Mouse (Mus musculus) forebrain, embryonic 11.5 days (tissue): Measurements from ENCODE around the gene Lingo1. TPM values are rescaled to one million over a fixed set of nuclear protein-coding genes. Genes with fewer than 3 reads are reported as not detected.

Experiments used
- ATAC-seq: fragments of 200-750 bp; cut with Nextera tagmentation; replicated peaks from 2 replicates; pipeline ENCODE4 v1.8.0; 2017; ENCODE audit warnings: moderate TSS enrichment; ENCODE audit not compliant: low FRiP score
- DNase-seq: peaks from one replicate; pipeline ENCODE4 v3.0.0-alpha.2; 2017; ENCODE audit warnings: low spot score
- H3K27ac ChIP-seq: fragments of 300-500 bp; sonication (generic); 2 replicates; pipeline ENCODE4 v1.5.1; 2014; ENCODE audit warnings: low read depth, low read length
- H3K27me3 ChIP-seq: fragments of 300-500 bp; sonication (generic); 2 replicates; pipeline ENCODE4 v1.6.1; 2014; ENCODE audit warnings: mild to moderate bottlenecking, low read length, mixed read lengths; ENCODE audit not compliant: control insufficient read depth, insufficient read depth
- H3K36me3 ChIP-seq: fragments of 300-500 bp; sonication (generic); 2 replicates; pipeline ENCODE4 v1.6.1; 2014; ENCODE audit warnings: mild to moderate bottlenecking, low read length, moderate library complexity, mixed read lengths; ENCODE audit not compliant: control insufficient read depth, insufficient read depth
- H3K4me1 ChIP-seq: fragments of 300-500 bp; sonication (generic); replicated peaks from 2 replicates; pipeline ENCODE4 v1.6.1; 2014; ENCODE audit warnings: low read length, mixed read lengths; ENCODE audit not compliant: control insufficient read depth, insufficient read depth
- H3K4me2 ChIP-seq: fragments of 300-500 bp; sonication (generic); 2 replicates; pipeline ENCODE4 v1.6.1; 2014; ENCODE audit warnings: low read depth, mild to moderate bottlenecking, low read length, moderate library complexity, mixed read lengths; ENCODE audit not compliant: severe bottlenecking
- H3K4me3 ChIP-seq: fragments of 300-500 bp; sonication (generic); 2 replicates; pipeline ENCODE4 v1.5.1; 2014; ENCODE audit warnings: low read depth, low read length
- H3K9ac ChIP-seq: fragments of 300-500 bp; sonication (generic); 2 replicates; pipeline ENCODE4 v1.6.1; 2014; ENCODE audit warnings: low read length
- H3K9me3 ChIP-seq: fragments of 300-500 bp; sonication (generic); 2 replicates; pipeline ENCODE4 v1.6.1; 2016; ENCODE audit warnings: low read length, mixed read lengths; ENCODE audit not compliant: control insufficient read depth
- WGBS: fragments of 180-500 bp; shearing (Covaris S2); extraction: QIAGEN DNeasy Blood & Tissue Kit; methylation state at CpG from one replicate; pipeline ENCODE4 v1.1.7; 2014; 5-methylcytosine and 5-hydroxymethylcytosine counted together
- polyA plus RNA-seq: library from polyadenylated mRNA; unstranded; fragments of >200 nt; fragmentation: Nextera tagmentation; extraction: Ambion mirVana; gene quantifications from 2 replicates; pipeline ENCODE4 v1.2.1, GENCODE M21; 2014

Lingo1 gene
- polyA plus RNA-seq, 1 experiment from 2014 or later = 2.5 TPM

DNA sequence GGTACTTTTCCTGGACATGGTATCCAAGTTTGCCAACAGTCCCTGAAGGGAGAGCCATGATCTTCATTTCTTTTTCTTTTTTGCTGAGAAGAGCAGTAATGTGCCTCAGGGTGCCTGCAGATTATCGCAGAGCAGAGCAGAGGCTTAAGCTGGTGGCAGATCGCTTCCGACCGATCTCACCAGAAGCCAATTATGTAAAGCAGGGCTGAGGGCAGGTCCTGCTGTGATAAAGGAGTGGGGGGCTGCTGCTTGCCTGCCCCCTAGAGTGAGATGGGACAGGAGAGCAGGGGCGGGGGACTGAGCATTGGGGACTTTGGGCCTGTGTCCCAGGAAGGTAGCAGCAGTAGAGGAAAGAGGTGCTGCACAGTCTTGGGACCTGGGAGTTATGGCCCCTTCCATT lies 186.8 kb downstream of the Lingo1 start:
- WGBS = 3% methylated on average over 5 of the region's 5 CpGs
- ATAC-seq (no peak), DNase-seq (no peak)
- Histone ChIP-seq H3K4me3 (no peak overlapping the region), H3K27me3 (peaks cover 4% of the 10 kb centered on the region), H3K27ac (no peak overlapping the region), H3K9ac (no peak overlapping the region), H3K4me1 (peaks cover 8% of the 10 kb centered on the region; the same call in 1 of the 2 replicates), H3K4me2 (no peak overlapping the region), H3K9me3 (no peaks in the 10 kb centered on the region), H3K36me3 (no peaks in the 10 kb centered on the region)

DNA sequence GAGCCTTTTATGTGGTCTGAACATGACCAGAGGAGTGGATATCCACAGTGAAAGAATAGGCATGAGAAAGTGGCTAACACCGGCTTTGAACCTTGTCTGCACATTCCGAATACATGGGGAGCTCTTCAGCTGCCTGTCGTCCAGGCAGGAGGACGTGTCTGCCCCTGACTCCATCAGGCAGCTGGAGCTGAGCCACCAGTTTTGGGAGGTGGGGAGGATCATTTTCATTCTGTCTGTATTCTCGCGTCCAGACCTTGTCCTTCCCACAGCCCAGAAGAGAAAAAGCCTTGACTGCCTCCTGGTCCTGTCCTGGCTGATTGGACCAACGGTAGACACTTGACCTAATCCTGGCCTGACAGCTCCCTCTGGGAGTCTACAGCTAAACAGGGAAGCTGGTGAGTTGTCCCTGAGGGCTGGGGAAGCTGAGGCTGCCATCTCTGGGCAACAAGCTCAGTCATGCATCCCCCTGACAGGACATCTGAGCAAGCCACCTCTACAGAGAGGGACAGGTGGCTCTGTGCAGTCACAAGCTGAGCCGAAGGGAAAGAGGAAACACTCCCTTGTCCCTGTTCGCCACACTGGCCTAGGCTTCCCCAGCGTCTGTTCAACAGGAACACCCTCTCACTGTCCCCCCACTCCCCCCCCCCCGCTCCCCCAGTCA lies 187.4 kb downstream of the Lingo1 start:
- DNase-seq (no peak), ATAC-seq (no peak)
- Histone ChIP-seq H3K27me3 (peaks cover 4% of the 10 kb centered on the region), H3K27ac (no peak overlapping the region), H3K4me1 (peaks cover 8% of the 10 kb centered on the region; the same call in 1 of the 2 replicates), H3K36me3 (no peaks in the 10 kb centered on the region), H3K9ac (no peak overlapping the region), H3K4me3 (no peak overlapping the region), H3K9me3 (no peaks in the 10 kb centered on the region), H3K4me2 (no peak overlapping the region)
- WGBS = 19% methylated on average over 11 of the region's 11 CpGs

DNA sequence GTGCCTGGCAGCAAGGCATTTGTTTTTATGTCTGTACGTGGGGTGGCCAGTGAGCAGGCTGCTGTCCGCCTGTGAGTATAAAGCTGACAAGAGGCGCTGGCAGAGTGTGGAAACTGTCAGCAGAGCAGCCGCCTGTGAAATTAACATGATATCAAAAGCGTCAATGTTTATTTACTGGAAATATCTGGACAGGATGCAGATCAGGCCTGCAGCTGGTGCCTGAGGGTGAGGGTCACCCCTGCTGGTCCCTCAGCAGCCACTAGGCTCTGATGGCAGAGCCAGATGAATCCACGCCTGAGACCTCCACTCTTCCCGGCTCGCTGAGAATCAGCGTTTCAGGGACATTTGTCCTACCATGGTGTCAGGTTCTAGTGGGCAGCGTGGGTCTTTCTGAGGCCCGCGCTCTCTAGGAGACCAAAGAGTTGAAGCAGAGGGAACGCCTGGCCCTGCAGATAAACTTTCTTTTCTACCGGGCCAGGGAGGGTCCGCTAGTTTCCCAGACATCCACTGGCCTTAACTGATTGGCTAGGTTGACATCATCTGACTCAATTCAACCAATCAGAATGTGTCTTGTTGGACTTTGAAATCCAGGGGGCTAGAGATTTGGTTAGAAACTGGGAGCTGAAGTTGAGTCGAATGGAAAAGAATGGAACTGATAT lies 190.1 kb downstream of the Lingo1 start:
- H3K9me3 ChIP-seq = no peaks in the 10 kb centered on the region
- H3K27ac ChIP-seq = no peak overlapping the region
- ATAC-seq (no peak), DNase-seq (no peak)
- no peak overlapping the region; the same call in 1 of the 2 replicates for H3K9ac ChIP-seq
- peaks cover 4% of the 10 kb centered on the region for H3K27me3 ChIP-seq
- H3K4me2 ChIP-seq = no peak overlapping the region
- WGBS = 81% methylated on average over 16 of the region's 16 CpGs
- H3K4me1 ChIP-seq = peaks cover 8% of the 10 kb centered on the region; the same call in 1 of the 2 replicates
- H3K36me3 ChIP-seq = no peaks in the 10 kb centered on the region
- no peak overlapping the region for H3K4me3 ChIP-seq

DNA sequence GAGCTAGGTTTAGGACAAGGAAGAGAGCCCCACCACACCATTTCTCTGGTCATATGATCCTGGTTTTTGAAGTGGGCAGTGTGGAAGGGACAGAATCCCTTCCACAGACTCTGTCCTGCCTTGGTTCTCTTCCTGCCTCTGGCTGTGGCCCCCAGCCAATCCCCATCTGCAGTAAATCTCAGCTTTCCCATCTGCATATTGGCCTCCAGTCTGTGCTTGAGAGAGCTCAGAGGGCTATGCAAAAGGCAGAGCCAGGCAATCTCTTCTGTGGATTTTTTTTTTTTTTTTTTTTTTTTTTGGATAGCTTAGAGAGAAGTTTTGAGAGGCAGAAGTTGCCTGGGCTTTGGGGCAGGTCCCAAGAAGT lies 190.8 kb downstream of the Lingo1 start:
- ATAC-seq = no peak; the same call in 1 of the 2 replicates

DNA sequence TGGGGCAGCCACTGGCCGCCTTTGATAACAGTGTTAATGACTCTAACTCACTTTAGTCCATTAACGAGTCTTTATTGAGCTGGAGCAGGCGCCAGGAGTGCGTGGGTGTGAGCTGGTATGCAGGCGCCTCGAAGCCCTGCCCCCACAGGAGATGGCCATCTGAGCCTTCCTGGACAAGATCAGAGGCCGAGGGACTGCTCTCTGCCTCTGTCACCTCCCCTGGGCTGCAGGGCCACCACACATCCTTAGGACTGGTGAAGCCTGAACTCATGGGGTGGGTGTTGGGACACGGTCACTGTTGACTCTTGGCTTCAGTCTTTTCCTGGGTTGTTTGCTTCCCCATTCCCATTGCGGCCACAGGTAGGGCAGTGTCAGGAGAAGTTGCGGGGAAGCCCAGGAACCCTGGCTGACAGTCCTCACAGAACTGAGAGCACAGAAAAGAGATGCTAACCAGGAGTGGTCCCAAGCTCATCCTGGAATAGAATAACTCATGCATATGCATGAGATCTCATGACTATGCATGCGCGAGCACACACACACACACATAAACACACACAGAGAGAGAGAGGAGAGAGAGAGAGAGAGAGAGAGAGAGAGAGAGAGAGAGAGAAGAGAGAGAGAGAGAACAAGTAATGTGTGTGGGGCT lies 191.3 kb downstream of the Lingo1 start:
- Histone ChIP-seq H3K9me3 (no peaks in the 10 kb centered on the region), H3K4me2 (no peak overlapping the region), H3K9ac (no peak overlapping the region; the same call in 1 of the 2 replicates), H3K36me3 (no peaks in the 10 kb centered on the region), H3K4me3 (no peak overlapping the region), H3K27me3 (peaks cover 4% of the 10 kb centered on the region), H3K27ac (no peak overlapping the region), H3K4me1 (peaks cover 8% of the 10 kb centered on the region; the same call in 1 of the 2 replicates)
- ATAC-seq (peak; percentile 71), DNase-seq (no peak)
- WGBS = 35% methylated on average over 12 of the region's 12 CpGs

More for the DNA sequence above, 190.8 kb downstream of the Lingo1 start:
- Histone ChIP-seq H3K4me2 (no peak overlapping the region), H3K4me3 (no peak overlapping the region), H3K27ac (no peak overlapping the region), H3K9me3 (no peaks in the 10 kb centered on the region), H3K4me1 (peaks cover 8% of the 10 kb centered on the region; the same call in 1 of the 2 replicates), H3K36me3 (no peaks in the 10 kb centered on the region), H3K27me3 (peaks cover 4% of the 10 kb centered on the region), H3K9ac (no peak overlapping the region)
- DNase-seq = no peak

DNA sequence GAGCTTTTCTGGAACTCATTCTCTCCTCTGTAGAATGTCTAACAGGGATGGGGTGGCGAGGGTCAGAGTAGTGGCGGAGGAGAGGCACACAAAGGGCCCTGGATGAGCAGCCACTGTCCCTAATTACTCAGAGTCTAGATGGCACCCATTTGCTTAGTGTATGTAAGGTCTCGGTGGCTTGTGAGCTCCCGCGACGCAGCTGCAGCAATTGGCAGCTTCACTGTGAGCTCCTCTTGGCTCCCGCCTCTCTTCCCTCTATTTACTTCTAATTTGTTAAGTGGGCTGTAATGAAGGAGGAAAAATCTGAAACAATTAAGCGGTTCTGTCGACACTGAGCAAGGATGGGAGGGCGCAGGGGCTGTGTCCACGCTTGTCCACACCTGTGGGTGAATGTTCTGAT lies 195.6 kb downstream of the Lingo1 start:
- H3K27me3 ChIP-seq = no peaks in the 10 kb centered on the region
- no peaks in the 10 kb centered on the region for H3K36me3 ChIP-seq
- DNase-seq (peak; percentile 35), ATAC-seq (no peak)
- H3K27ac ChIP-seq = no peak overlapping the region
- H3K9me3 ChIP-seq = no peaks in the 10 kb centered on the region
- WGBS = 63% methylated on average over 11 of the region's 11 CpGs
- H3K9ac ChIP-seq = no peak overlapping the region
- no peak overlapping the region for H3K4me3 ChIP-seq
- H3K4me1 ChIP-seq = peaks cover 2% of the 10 kb centered on the region; the same call in 1 of the 2 replicates
- H3K4me2 ChIP-seq = no peak overlapping the region

DNA sequence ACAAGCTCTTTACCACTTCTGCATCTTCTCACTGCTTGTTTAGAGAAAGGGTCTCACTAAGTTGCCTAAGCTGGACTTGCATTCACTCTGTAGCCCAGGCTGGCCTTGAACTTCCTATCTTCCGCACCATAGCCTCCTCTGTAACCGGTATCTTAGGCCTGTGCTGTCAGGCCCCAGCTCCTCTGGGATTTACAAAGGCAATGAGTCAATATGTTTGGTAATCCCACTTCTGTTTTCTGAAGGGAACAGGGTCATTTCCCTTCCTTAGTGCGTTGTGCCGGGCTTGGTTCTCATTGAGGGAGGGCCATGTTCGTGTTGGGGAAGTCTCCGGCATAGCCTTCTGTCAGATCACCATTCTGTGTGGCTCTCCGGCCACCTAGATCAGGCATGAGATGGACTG lies 203.6 kb downstream of the Lingo1 start:
- no peak for ATAC-seq
- Histone ChIP-seq H3K4me3 (no peak overlapping the region), H3K4me2 (no peak overlapping the region)

DNA sequence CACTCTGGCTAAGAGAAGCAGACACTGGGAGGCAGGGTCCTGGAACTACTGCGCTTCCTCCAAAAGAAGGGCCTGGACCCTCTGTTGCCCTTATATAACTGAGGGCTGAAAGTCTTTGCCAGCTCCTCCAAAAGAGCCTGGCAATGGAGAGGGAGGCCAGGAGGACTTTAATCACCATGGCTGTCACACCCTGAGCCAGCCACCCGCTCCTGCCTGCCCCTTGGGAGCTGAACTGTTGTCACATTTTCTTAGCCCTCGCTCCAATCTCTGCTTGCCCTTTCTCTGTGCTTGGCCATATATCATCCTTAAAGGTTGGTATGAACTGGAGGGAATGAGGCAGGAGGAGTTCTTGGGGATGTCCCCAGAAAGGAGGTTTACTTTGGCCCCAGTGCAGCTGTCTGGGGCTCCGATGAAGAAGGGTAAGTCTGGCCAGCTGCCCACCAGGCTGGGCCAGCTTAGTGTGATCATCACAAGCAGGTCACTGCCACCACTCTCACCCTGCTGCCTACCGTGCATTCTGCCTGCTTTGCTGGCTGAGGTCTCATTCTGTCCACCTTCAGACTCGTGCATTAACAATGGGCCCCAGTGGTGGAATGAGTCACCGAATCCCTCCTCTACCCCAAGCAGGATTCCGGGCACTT lies 204.9 kb downstream of the Lingo1 start:
- DNase-seq = no peak
- Histone ChIP-seq H3K4me2 (no peak overlapping the region), H3K27ac (no peak overlapping the region), H3K9me3 (no peaks in the 10 kb centered on the region), H3K4me3 (no peak overlapping the region), H3K27me3 (no peaks in the 10 kb centered on the region), H3K36me3 (no peaks in the 10 kb centered on the region), H3K9ac (no peak overlapping the region), H3K4me1 (no peaks in the 10 kb centered on the region)
- 82% methylated on average over 8 of the region's 8 CpGs for WGBS
- no peak for ATAC-seq

More for the DNA sequence above, 203.6 kb downstream of the Lingo1 start:
- DNase-seq = no peak
- Histone ChIP-seq H3K4me1 (no peaks in the 10 kb centered on the region), H3K9me3 (no peaks in the 10 kb centered on the region), H3K27ac (no peak overlapping the region), H3K36me3 (no peaks in the 10 kb centered on the region), H3K9ac (no peak overlapping the region), H3K27me3 (no peaks in the 10 kb centered on the region)
- WGBS = 86% methylated on average over 7 of the region's 7 CpGs
